ENCODE assay signal across 33 mouse cellular contexts in the genomic region with DNA sequence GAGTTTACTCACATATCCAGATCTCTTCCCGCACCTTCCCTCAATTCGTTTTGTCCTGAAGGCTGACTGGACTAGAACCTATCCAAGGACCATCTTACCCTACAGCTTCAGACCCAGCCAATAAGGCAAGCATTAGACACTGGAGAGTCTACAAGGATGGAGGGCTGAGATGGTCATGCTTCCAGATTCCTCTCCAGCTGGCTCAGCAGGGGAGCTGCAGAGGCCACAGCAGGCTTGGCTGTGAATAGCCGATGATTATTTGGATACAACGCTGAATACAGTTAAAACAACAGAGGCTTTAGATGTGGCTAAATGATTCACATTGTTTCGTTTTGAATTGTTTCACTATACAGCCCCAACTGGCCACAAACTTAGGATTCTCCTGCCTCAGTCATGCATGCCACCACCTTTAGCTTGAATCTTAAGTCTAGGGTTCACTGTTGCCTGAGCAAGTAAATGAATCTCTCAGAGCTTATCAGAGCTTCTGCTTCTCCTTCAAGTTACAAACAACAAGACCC.
DNase-seq lines count a peak whose midpoint lies in the region; ATAC-seq lines count a peak whose summit lies in the region.
"Had no signal": no experiment of that assay in that cellular context is flagged by ENCODE, and none has a peak within 500 bp of the region (broad histone marks: within the 10 kb centered on the region; RNA-seq: fewer than 3 reads in every experiment).

No protein-coding gene starts in this region.

- H3K9ac ChIP-seq in forebrain, embryonic 12.5 days, result no peak overlapping the region
- H3K9ac ChIP-seq: forebrain, embryonic 15.5 days; heart, embryonic 15.5 days; hindbrain, embryonic 12.5 days; limb, embryonic 15.5 days; liver, embryonic 13.5 days; midbrain, embryonic 12.5 days; neural tube, embryonic 12.5 days had no signal

- no peaks in the 10 kb centered on the region for H3K9me3 ChIP-seq in forebrain, embryonic 12.5 days
- H3K9me3 ChIP-seq: forebrain, embryonic 15.5 days; heart, embryonic 10.5 days; heart, embryonic 15.5 days; hindbrain, embryonic 12.5 days; limb, embryonic 10.5 days; limb, embryonic 15.5 days; midbrain, embryonic 12.5 days; neural tube, embryonic 12.5 days had no signal

- H3K27ac ChIP-seq in forebrain, embryonic 12.5 days, result no peak overlapping the region
- H3K27ac ChIP-seq: forebrain, embryonic 15.5 days; heart, embryonic 10.5 days; heart, embryonic 15.5 days; hindbrain, embryonic 12.5 days; limb, embryonic 10.5 days; limb, embryonic 15.5 days; liver, embryonic 13.5 days; midbrain, embryonic 12.5 days; neural tube, embryonic 12.5 days; stomach, postnatal 0 days had no signal

- no peaks in the 10 kb centered on the region; the same call in 1 of the 2 replicates for H3K4me1 ChIP-seq in forebrain, embryonic 12.5 days
- H3K4me1 ChIP-seq: heart, embryonic 10.5 days; heart, embryonic 15.5 days; hindbrain, embryonic 12.5 days; limb, embryonic 10.5 days; limb, embryonic 15.5 days; liver, embryonic 13.5 days; megakaryocyte, embryonic 14.5 days; midbrain, embryonic 12.5 days; neural tube, embryonic 12.5 days had no signal

- ATAC-seq in forebrain, embryonic 12.5 days (ENCODE audit: low FRiP score), result no peak
- ATAC-seq: activated CD4-positive, CD25-positive, alpha-beta regulatory T cell, adult 4 months; forebrain, embryonic 15.5 days; intestine, postnatal 0 days; lung, postnatal 0 days had no signal

- no peak overlapping the region for H3K4me2 ChIP-seq in forebrain, embryonic 12.5 days
- H3K4me2 ChIP-seq: forebrain, embryonic 15.5 days; heart, embryonic 15.5 days; hindbrain, embryonic 12.5 days; limb, embryonic 15.5 days; liver, embryonic 13.5 days; midbrain, embryonic 12.5 days; neural tube, embryonic 12.5 days had no signal

- H3K27me3 ChIP-seq in forebrain, embryonic 12.5 days, result no peaks in the 10 kb centered on the region
- H3K27me3 ChIP-seq: forebrain, embryonic 15.5 days; heart, embryonic 15.5 days; hindbrain, embryonic 12.5 days; limb, embryonic 15.5 days; liver, embryonic 13.5 days; megakaryocyte, embryonic 14.5 days; midbrain, embryonic 12.5 days; neural tube, embryonic 12.5 days had no signal

- H3K4me3 ChIP-seq in forebrain, embryonic 12.5 days (replicated peaks), result no peak overlapping the region
- H3K4me3 ChIP-seq: erythroblast, embryonic 14.5 days; forebrain, embryonic 15.5 days; heart, embryonic 10.5 days; heart, embryonic 15.5 days; hindbrain, embryonic 12.5 days; limb, embryonic 10.5 days; limb, embryonic 15.5 days; liver, embryonic 13.5 days; megakaryocyte, embryonic 14.5 days; midbrain, embryonic 12.5 days; myocyte; neural tube, embryonic 12.5 days had no signal

- peak; percentile 53 to 56 for DNase-seq in cerebellum, adult 18-20 months
- no peak for DNase-seq in cerebellum, adult 9-10 months
- DNase-seq in Muller cell, postnatal 12 days (ENCODE audit: inconsistent ontology term), result peak; percentile 82
- DNase-seq in brain, adult 2 months (ENCODE audit: low read depth, low spot score), result peak; percentile 46
- peak; percentile 39 to 41 for DNase-seq in cerebellum, postnatal 14 days
- no peak for DNase-seq in kidney, adult 18-20 months
- DNase-seq: adrenal gland, adult 2 months; adrenal gland, postnatal 36 days; gastrocnemius, postnatal 25 days; heart, adult 11 months; heart, postnatal 36 days; kidney, postnatal 14 days; liver, embryonic 13.5 days; lung, adult 18-20 months; lung, postnatal 4 days; right cerebral cortex, adult 18-20 months; thymus, postnatal 4 days had no signal

- no peaks in the 10 kb centered on the region for H3K36me3 ChIP-seq in forebrain, embryonic 12.5 days (replicated peaks)
- H3K36me3 ChIP-seq: forebrain, embryonic 15.5 days; heart, embryonic 10.5 days; heart, embryonic 15.5 days; hindbrain, embryonic 12.5 days; limb, embryonic 10.5 days; limb, embryonic 15.5 days; liver, embryonic 13.5 days; neural tube, embryonic 12.5 days had no signal

- 78% methylated on average over 5 of the region's 5 CpGs for WGBS in forebrain, embryonic 12.5 days

Comparison
In these comparisons a context has a peak if more than half of its experiments do, and no peak if none do; other contexts are left out.
1. DNase-seq: peak in cerebellum, adult 18-20 months (2 of 2), Muller cell, postnatal 12 days (single experiment), brain, adult 2 months (single experiment) and cerebellum, postnatal 14 days (2 of 2); none in cerebellum, adult 9-10 months (single experiment) and kidney, adult 18-20 months (single experiment).